1 mouse cellular context compared by ENCODE assay signal in genomic region chr7:28790066-28790806, GRCm38 (mm10).
TF ChIP-seq lines count a peak whose summit lies in the region.

No protein-coding gene starts in this region.

TF ChIP-seq in MEL, 35 proteins besides CTCF, POLR2A, EP300 and RAD21 (continued from another document):
- TF ChIP-seq TCF12 (IDR thresholded peaks at IDR 0.05; ENCODE audit: low read depth, low read length): no peak
TF ChIP-seq in MEL: peak in this region for 0.
